Mouse (Mus musculus): ENCODE data around the gene Gm15737.

DNA sequence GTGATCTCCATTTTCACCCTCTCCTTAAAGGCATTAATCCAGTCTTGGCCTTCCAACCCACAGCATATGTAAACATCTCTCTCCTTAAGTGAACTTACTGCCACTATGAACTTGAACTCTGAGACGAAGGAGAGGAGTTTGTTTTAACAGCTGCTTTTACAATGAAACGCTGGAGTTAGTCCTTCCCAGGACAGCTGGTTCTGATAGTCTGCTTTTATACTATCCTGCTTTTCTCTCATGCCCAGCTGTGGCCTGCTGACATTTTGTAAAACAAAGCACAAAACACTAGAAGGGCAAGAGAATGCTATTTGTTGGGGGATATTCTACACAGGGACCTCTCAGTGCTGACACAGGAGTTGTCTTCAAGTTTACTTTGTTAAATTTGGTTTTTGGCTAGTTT, 27.2 kb upstream of the Gm15737 start:
- TF ChIP-seq POLR2A (IDR thresholded peaks at IDR 0.05; ENCODE audit: control insufficient read depth, low read depth, low read length) (no peak), CTCF (IDR thresholded peaks at IDR 0.05; ENCODE audit: control insufficient read depth, insufficient read depth, insufficient replicate concordance, low read depth, low read length) (no peak)

Measured in testis, adult 2 months (tissue).